Mouse (Mus musculus): ENCODE results near the gene Gm5129.
"Not testable (repeated sequence)": the region's sequence is repeated elsewhere in the genome, so short reads cannot be mapped to it uniquely, and the experiment has no call there.

Gm5129 gene

GRCm38 (mm10) chr5:29726070-29726469, 9.7 kb downstream of the Gm5129 start:
- not testable (repeated sequence) for DNase-seq (ENCODE audit: low read depth, low spot score)

DNA sequence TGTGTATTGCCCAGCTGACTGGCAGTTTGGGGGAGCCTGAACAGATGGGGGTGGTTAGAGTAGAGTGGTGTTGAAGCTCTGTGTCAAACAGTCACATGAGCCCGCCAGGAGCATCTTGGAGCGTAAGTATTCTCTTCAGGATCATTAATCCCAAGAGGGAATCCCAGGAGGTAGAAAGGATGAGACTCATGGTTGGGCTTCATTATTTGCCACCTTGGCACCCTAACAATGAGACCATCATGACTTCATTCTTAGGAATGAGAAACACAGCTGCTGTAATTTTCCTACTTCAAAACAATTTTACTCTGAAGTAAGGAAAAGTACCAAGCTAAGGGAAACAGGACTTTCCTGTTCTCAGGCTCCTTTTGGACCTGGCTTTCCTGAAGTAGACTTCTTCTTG, 10.4 kb downstream of the Gm5129 start:
- no peak for DNase-seq (ENCODE audit: low read depth, low spot score)

GRCm38 (mm10) chr5:29721159-29721558, 14.6 kb downstream of the Gm5129 start:
- no peak for DNase-seq (ENCODE audit: low read depth, low spot score)

- no peak for DNase-seq (ENCODE audit: low read depth, low spot score)
Measured at GRCm38 (mm10) chr5:29712906-29713305, 22.8 kb downstream of the Gm5129 start.

DNA sequence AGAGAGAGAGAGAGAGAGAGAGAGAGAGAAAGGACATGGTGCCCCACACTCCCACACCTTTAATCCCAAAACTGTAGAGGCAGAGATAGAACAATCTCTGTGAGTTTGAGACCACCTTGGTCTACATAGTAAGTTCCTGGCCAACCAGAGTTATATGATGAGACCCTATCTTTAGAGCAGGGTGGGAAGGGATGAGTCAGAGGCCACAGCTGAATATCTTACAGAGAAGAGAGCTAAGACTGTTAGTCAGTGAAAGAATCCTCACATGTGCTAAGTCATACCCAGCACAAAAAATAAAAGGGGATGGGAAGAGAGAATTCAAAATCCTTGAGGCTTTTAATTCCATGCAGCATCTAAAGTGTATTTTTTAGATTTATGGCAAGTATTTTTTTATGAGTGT, 24.1 kb downstream of the Gm5129 start:
- peak; percentile 42 for DNase-seq (ENCODE audit: low read depth, low spot score)

DNA sequence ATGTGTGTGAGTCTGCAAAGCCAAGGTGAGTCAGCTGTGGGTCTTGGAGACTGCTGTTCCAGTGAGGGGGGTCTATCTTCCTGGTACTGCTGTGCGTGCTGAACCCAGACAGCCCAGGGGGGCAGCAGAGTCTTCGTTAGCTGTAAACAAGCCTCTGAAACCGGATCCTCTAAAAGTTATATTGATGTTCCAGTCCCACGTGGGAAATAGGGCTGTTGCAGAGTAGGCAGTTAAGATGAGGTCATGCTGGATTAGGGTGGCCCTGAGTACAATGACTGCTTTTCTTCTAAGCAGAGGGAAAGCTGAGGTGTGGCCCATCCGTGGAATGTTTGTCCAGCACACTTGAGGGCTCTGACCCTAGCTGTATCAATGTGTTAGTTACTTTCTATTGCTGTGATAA, 27.5 kb downstream of the Gm5129 start:
- no peak for DNase-seq (ENCODE audit: low read depth, low spot score)

DNA sequence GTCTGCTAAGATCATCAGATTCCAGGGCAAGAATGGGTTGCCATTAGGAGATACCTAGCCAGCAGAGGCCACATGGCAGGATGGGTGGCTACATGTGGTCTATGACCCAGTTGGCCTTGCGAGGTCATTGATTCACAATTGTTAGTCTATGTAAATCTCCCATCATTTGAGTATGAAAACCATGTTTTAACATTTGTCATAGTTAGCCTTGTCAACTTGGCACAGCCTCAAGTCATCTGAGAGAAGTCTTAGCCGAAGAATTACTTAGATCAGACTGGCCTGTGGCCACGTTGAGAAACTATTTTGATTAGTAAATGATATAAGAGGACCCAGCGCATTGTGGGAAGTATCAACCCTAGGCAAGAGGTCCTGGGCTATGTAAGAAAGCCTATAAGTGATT, 28.5 kb downstream of the Gm5129 start:
- DNase-seq (ENCODE audit: low read depth, low spot score), result no peak

DNA sequence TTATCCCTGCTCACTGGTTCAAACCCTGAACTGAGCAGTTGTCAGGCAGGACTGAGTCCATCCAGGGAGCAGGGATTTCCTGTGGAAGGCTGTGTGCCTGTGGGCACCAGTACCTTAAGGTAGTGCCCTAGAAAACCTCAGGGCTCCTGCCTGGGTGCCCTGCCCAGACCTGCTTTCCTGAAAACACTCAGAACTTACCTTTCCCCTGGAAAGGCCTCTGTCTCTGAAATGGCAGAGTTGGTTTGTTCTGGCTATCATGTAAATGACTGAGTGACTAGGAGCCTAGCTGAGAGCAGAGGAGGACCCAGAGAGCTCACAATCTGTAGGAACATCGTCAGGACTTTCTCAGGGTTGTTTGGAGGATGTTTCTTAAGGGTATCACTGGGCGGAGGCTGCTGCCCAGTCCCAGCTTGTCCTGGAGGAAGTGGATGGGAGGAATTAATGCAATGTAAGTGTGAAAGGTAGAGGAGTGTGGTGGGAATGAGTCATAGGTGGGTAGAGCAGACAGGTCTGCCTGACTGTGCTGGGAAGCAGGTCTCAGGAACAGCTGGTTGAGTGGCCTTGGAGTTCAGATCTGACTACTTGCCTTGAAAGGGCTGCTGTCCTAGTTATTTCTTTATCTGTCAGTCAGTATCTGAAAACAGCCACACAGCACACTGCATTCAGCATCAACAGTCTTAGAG, 36.1 kb downstream of the Gm5129 start:
- no peak for DNase-seq (ENCODE audit: low read depth, low spot score)

DNA sequence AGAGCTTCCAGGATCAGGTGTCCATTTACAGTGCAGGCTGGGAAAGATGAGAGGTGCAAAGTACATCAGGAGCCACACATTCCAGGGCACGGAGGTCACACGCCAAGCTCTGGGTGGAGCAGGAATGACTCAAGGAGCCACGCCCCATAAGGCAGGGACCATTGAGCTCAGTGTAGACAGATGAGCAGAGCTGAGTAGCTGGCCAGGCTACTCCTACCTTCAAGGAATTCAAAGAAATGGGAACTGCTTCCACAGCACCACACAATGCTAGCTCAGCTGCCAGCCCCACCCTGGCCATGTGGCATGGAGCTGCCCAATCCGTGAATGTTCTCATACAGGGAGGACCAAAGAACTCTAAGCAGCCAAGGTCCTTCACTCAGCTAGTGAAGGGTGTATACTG, 37.2 kb downstream of the Gm5129 start:
- no peak for DNase-seq (ENCODE audit: low read depth, low spot score)

DNA sequence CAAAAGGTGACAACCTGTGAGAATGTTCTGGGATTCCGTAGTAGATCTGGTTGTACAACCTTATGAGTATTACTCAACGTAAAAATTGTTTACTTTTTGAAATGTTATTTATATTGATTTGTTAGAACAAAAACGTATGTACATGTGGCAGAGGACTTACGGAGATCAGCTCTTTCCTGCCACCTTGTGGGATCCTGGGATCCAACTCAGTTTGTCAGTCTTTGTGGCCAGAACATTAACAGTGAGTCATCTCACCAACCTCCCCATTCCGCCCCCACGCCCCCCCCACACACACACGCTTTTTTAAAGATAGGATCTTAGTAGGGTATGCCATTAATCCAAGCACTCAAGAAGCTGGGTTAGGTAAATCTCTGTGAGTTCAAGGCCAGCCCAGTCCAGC, 47.4 kb downstream of the Gm5129 start:
- peak; percentile 60 for DNase-seq (ENCODE audit: low read depth, low spot score)

DNA sequence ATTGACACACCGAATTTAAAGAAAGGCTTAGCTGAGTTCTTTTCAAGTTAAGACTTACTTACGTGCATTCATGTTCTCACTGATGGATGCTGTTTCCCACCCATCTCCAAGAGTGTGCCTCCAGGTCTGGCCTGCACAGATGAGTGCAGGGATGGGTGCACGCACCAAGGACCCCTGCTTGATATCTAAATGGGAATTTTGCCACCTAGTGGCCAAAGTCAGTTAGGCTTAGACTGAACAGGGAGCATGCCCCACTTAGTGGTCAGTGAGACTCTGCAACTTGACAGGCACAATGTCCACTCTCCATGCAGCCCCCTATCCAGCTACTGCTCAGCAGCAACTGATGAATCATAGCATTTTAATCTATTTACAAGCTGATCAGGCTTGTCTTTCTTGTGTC, 48.1 kb downstream of the Gm5129 start:
- DNase-seq (ENCODE audit: low read depth, low spot score), result peak; percentile 34

Measured in brain, adult 2 months (tissue).